Comparison of ENCODE assay signal across 10 mouse cellular contexts in the genomic region with DNA sequence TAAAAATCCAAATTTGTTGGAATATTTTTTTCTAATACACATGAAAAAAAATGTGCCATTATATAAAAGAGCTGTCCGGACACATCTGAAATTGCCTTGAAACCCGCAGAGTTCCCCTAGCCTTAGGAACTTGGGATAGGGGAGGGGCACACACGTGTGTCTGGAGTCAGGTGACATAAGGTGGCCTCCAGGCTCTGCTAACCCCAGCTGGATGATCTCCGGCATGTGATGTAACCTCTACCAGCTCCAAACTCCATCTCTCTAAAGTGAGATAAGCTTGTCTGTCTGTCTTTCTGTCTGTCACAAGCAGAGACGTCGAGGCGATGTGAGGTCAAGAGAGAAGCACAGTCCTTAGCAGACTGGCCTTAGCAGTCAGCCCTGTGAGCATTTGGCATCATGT. TPM values are rescaled to one million over a fixed set of nuclear protein-coding genes. Genes with fewer than 3 reads are reported as not detected.
"Had no signal": no experiment of that assay in that cellular context is flagged by ENCODE, and none has a peak within 500 bp of the region (broad histone marks: within the 10 kb centered on the region; RNA-seq: fewer than 3 reads in every experiment).

No protein-coding gene starts in this region.

- DNase-seq: midbrain, embryonic 14.5 days; thymus, postnatal 14 days had no signal

- H3K4me2 ChIP-seq: hindbrain, embryonic 15.5 days; limb, embryonic 15.5 days; lung, embryonic 15.5 days; neural tube, embryonic 12.5 days had no signal

- H3K4me1 ChIP-seq: hindbrain, embryonic 15.5 days; lung, embryonic 15.5 days; neural tube, embryonic 12.5 days had no signal

- H3K9ac ChIP-seq: hindbrain, embryonic 15.5 days; limb, embryonic 15.5 days; lung, embryonic 15.5 days; neural tube, embryonic 12.5 days had no signal

- H3K36me3 ChIP-seq: hindbrain, embryonic 15.5 days; limb, embryonic 15.5 days; lung, embryonic 15.5 days; neural tube, embryonic 12.5 days had no signal

- H3K4me3 ChIP-seq: hindbrain, embryonic 15.5 days; layer of hippocampus, adult 2 months; left cerebral cortex, adult 2 months; limb, embryonic 15.5 days; lung, embryonic 15.5 days; neural tube, embryonic 12.5 days had no signal

- H3K9me3 ChIP-seq: hindbrain, embryonic 15.5 days; limb, embryonic 15.5 days; lung, embryonic 15.5 days; neural tube, embryonic 12.5 days had no signal

- H3K27ac ChIP-seq: hindbrain, embryonic 15.5 days; layer of hippocampus, adult 2 months; left cerebral cortex, adult 2 months; limb, embryonic 15.5 days; lung, embryonic 15.5 days; neural tube, embryonic 12.5 days; stomach, postnatal 0 days had no signal

- H3K27me3 ChIP-seq: hindbrain, embryonic 15.5 days; lung, embryonic 15.5 days; neural tube, embryonic 12.5 days had no signal

RNA-seq across cellular contexts. Expression of a gene that starts 48.6 kb away (rescaled TPM):
- polyA plus RNA-seq: hindbrain, embryonic 11.5 days had no signal
